Mouse (Mus musculus) bone marrow, adult 2 months (tissue): ENCODE measurements around the gene Gadd45b. TPM values are rescaled to one million over a fixed set of nuclear protein-coding genes. Genes with fewer than 3 reads are reported as not detected.

Experiments used
- H3K27ac ChIP-seq: fragments of 200-500 bp; 2 replicates; pipeline ENCODE4 v1.5.1; 2012; ENCODE audit warnings: low read depth, mild to moderate bottlenecking, control low read depth, inconsistent platforms, low read length; ENCODE audit not compliant: control insufficient read depth, poor library complexity, insufficient read depth
- H3K4me1 ChIP-seq: fragments of 200-500 bp; 2 replicates; pipeline ENCODE4 v1.6.1; 2011; ENCODE audit warnings: low read length; ENCODE audit not compliant: control insufficient read depth, insufficient read depth
- H3K4me3 ChIP-seq: fragments of 200-500 bp; replicated peaks from 2 replicates; pipeline ENCODE3; 2011; ENCODE audit warnings: mild to moderate bottlenecking, low read depth, low read length, control low read depth; ENCODE audit not compliant: control insufficient read depth
- CTCF ChIP-seq: fragments of 200-500 bp; IDR thresholded peaks from 2 replicates; pipeline ENCODE4 v1.5.1; 2011; ENCODE audit warnings: low read length, control low read depth; ENCODE audit not compliant: control insufficient read depth, insufficient read depth
- POLR2A ChIP-seq: fragments of 200-500 bp; IDR thresholded peaks from 2 replicates; pipeline ENCODE4 v1.6.1; 2011; ENCODE audit warnings: low read depth, mild to moderate bottlenecking, control low read depth, low read length, borderline replicate concordance; ENCODE audit not compliant: control insufficient read depth
- WGBS: fragments of 180-500 bp; shearing (Covaris S2); methylation state at CpG from one replicate; pipeline ENCODE4 v1.1.7; 2018; 5-methylcytosine and 5-hydroxymethylcytosine counted together
- polyA plus RNA-seq: library from polyadenylated mRNA; stranded (reverse); fragments of >200 nt; gene quantifications from 2 replicates; pipeline ENCODE4 v1.2.4, GENCODE M21; 2011; ENCODE audit warnings: low replicate concordance; ENCODE audit not compliant: missing spikeins, insufficient read depth, insufficient read length

Gadd45b gene
- polyA plus RNA-seq, result 6.3 and 17.9 TPM in 2 replicates

DNA sequence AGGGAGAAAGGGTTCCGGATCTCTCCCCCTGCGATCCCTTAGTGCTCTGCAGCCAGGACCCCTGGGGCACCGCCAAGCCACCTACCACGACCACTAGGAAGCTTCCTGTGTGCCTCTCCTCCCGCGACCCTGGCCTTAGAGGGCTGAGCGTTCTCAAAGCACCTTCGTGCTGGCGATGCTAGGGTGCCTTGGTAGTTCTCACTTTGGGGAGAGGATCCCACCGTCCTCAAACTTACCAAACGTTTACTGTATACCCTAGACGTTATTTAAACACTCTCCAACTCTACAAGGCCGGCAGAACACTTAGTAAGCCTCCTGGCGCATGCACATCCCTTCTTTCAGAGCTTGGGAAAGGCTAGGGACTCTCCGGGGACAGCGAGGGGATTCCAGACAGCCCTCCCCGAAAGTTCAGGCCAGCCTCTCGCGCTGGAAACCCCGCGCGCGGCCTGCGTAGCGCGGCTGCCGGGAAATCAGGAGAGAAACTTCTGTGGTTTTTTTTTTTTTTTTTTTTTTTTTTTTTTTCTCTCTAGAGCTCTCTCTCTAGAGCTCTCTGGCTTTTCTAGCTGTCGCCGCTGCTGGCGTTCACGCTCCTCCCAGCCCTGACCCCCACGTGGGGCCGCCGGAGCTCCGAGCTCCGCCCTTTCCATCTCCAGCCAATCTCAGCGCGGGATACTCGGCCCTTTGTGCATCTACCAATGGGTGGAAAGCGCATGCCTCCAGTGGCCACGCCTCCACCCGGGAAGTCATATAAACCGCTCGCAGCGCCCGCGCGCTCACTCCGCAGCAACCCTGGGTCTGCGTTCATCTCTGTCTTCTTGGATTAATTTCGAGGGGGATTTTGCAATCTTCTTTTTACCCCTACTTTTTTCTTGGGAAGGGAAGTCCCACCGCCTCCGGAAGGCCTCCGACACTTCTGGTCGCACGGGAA, at the start of gene Gadd45b:
Gene Gadd45b (plus strand): TSS at position 775 of the 928 bp plus-strand sequence.
- Histone ChIP-seq H3K27ac (peak within 1 kb of the TSS; percentile 82), H3K4me3 (peak within 1 kb of the TSS; percentile 74), H3K4me1 (peaks cover 8% of the 10 kb centered on the region)
- under 1% methylated on average over 56 of the region's 56 CpGs for WGBS
- TF ChIP-seq POLR2A, result peak; percentile 99
- TF ChIP-seq CTCF, result no peak

DNA sequence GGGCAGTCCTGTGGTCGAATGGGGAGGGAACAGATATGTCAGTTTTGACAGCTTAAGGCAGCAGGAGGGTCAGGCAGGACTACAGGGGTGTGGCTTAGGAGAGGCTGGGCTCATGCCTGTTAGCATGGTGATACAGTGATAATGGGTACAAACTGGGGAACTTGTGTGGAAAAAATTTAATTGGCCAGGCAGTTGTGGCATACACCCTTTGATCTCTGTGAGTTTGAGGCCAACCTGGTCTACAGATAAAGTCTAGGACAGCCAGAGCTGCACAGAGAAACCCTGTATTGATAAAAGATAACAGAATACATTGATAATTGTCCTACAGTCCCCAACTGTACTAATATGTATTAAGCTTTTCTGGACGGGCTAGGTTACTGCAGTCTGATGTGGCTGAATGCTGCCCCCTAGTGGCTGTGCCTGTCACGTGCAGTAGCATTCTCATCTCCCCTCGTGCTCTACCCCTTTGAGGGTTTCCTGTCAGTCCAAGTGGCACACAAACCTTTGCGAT, 49.7 kb upstream of the Gadd45b start:
- Histone ChIP-seq H3K4me3 (no peak overlapping the region), H3K27ac (no peak overlapping the region; the same call in 1 of the 2 replicates), H3K4me1 (peaks cover 2% of the 10 kb centered on the region; the same call in 1 of the 2 replicates)
- 6% methylated on average over 5 of the region's 5 CpGs for WGBS
- TF ChIP-seq POLR2A (no peak), CTCF (peak; percentile 98)

DNA sequence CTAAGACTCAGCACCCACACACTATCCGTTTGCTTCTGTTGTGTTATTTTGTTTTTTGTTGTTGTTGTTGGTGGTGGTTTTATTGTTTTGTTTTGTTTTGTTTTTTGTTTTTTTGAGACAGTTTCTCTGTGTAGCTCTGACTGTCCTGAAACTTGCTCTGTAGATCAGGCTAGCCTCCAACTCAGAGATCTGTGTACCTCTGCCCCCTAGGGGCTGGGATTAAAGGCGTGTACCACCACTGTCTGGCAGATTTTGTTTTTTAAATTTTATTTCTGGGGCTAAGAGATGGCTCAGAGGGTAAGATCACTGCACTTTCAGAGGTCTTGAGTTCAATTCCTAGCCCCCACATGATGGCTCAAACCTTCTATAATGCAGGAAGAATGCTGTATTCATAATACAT, 49.0 kb upstream of the Gadd45b start:
- Histone ChIP-seq H3K4me3 (no peak overlapping the region), H3K4me1 (peaks cover 2% of the 10 kb centered on the region; the same call in 1 of the 2 replicates), H3K27ac (no peak overlapping the region)
- 79% methylated on average over 2 of the region's 2 CpGs for WGBS
- TF ChIP-seq POLR2A (no peak), CTCF (no peak)

DNA sequence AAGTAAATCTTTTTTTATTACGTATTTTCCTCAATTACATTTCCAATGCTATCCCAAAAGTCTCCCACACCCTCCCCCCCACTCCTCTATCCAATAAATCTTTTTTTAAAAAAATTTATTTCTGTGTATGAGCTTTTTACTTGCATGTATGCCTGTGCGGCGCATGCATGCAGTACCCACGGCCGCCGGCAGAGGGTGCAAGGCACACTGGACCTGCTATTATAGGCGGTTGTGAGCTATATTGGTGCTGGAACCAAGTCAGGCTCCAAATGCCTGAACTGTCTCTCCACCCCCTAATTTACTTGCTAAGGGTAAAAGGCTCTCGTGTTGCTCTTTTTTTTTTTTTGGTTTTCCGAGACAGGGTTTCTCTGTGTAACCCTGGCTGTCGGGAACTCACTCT, 48.6 kb upstream of the Gadd45b start:
- no peak overlapping the region for H3K27ac ChIP-seq
- WGBS, result 22% methylated on average over 10 of the region's 10 CpGs
- H3K4me3 ChIP-seq, result no peak overlapping the region
- TF ChIP-seq POLR2A, result peak; percentile 14; the same call in 1 of the 2 replicates
- TF ChIP-seq CTCF, result peak; percentile 91
- H3K4me1 ChIP-seq, result peaks cover 2% of the 10 kb centered on the region; the same call in 1 of the 2 replicates

DNA sequence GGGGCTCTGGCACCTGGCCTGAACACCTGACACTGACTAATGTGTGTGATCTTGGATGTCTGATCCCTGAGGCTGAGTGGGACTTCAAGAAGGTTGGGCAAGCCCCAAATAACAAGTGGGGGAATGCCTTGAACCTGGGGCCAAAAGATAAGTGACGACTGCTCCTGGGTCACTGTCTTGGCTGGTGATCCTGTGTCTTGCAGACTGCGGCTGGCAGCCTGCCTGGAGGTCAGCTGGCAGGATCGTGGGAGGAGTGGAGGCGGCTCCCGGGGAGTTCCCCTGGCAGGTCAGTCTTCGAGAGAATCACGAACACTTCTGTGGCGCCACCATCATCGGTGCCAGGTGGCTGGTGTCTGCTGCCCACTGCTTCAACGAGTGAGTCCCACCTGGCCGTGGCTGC, 42.7 kb upstream of the Gadd45b start:
- TF ChIP-seq CTCF (no peak), POLR2A (no peak)
- H3K27ac ChIP-seq, result no peak overlapping the region
- H3K4me1 ChIP-seq, result no peaks in the 10 kb centered on the region
- no peak overlapping the region for H3K4me3 ChIP-seq
- 31% methylated on average over 11 of the region's 11 CpGs for WGBS

DNA sequence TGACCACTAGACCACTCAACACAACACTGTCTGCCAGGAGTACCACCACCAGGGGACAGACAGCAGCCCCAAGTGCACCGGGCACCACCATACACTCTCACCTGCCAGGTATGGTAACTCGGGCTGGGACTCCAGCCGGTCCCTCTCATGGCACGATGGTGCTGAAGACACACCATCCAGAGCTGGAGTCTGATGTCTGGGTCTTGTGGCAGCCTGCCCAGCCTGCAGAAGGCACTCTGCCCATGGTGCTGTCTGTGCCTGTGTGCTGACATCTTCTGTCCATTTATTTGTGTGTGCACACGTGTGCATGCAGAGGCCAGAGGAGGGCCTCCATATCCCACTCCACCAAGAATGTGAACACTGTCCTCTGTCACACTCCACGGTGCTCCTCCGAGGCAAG, 34.8 kb upstream of the Gadd45b start:
- TF ChIP-seq POLR2A, result no peak
- no peak for TF ChIP-seq CTCF
- no peaks in the 10 kb centered on the region; the same call in 1 of the 2 replicates for H3K4me1 ChIP-seq
- no peak overlapping the region for H3K27ac ChIP-seq
- WGBS, result 81% methylated on average over 7 of the region's 7 CpGs
- H3K4me3 ChIP-seq, result no peak overlapping the region

DNA sequence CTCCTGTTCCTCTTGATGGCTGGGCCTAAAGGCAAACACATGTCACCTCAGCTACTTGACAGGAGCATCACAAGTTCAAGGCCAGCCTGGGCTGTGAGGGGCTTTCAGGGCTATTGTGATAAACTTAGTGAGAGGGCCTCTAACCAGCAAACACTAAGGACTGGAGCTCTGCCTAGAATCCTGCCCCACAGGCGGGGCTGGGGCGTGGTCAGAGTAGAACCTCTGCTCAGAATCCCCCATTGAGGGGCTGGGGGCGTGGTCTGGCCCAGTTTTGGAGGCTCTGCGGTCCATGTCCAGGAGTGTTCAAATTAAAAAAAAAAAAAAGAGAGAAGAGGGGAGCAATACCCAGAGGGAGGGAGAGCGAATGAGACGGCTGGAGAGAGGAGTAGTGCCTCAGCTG, 34.2 kb upstream of the Gadd45b start:
- no peak for TF ChIP-seq POLR2A
- no peak for TF ChIP-seq CTCF
- Histone ChIP-seq H3K27ac (no peak overlapping the region), H3K4me3 (no peak overlapping the region), H3K4me1 (no peaks in the 10 kb centered on the region; the same call in 1 of the 2 replicates)
- 83% methylated on average over 6 of the region's 6 CpGs for whole genome bisulfite sequencing
